Mouse (Mus musculus) liver, embryonic 13.5 days (tissue): Measurements from ENCODE around the gene Dmgdh. TPM values are rescaled to one million over a fixed set of nuclear protein-coding genes. Genes with fewer than 3 reads are reported as not detected.

ENCODE experiments used
- ATAC-seq: fragments of 200-750 bp; cut with Nextera tagmentation; 2 replicates; pipeline ENCODE4 v1.8.0; 2017; ENCODE audit warnings: low read depth, mild to moderate bottlenecking, moderate number of reproducible peaks, moderate library complexity
- DNase-seq: peaks from one replicate; pipeline ENCODE4 v3.0.0; 2022
- H3K27ac ChIP-seq: fragments of 300-500 bp; sonication (generic); 2 replicates; pipeline ENCODE4 v1.5.1; 2015; ENCODE audit warnings: moderate library complexity, mild to moderate bottlenecking, inconsistent platforms
- H3K27me3 ChIP-seq: fragments of 300-500 bp; sonication (generic); 2 replicates; pipeline ENCODE4 v1.6.1; 2015; ENCODE audit warnings: mild to moderate bottlenecking, inconsistent platforms
- H3K36me3 ChIP-seq: fragments of 300-500 bp; sonication (generic); 2 replicates; pipeline ENCODE4 v1.6.1; 2015; ENCODE audit warnings: mild to moderate bottlenecking, inconsistent platforms
- H3K4me1 ChIP-seq: fragments of 300-500 bp; sonication (generic); replicated peaks from 2 replicates; pipeline ENCODE4 v1.6.1; 2015; ENCODE audit warnings: inconsistent platforms
- H3K4me2 ChIP-seq: fragments of 300-500 bp; sonication (generic); 2 replicates; pipeline ENCODE4 v1.6.1; 2015; ENCODE audit warnings: inconsistent platforms, mild to moderate bottlenecking, moderate library complexity
- H3K4me3 ChIP-seq: fragments of 300-500 bp; sonication (generic); replicated peaks from 2 replicates; pipeline ENCODE4 v1.5.1; 2015; ENCODE audit warnings: mild to moderate bottlenecking, inconsistent platforms
- H3K9ac ChIP-seq: fragments of 300-500 bp; sonication (generic); 2 replicates; pipeline ENCODE4 v1.6.1; 2015; ENCODE audit warnings: mild to moderate bottlenecking, inconsistent platforms
- H3K9me3 ChIP-seq: fragments of 300-500 bp; sonication (generic); replicated peaks from 2 replicates; pipeline ENCODE4 v1.6.1; 2016; ENCODE audit warnings: inconsistent platforms
- whole genome bisulfite sequencing: fragments of 180-500 bp; shearing (Covaris S2); methylation state at CpG from one replicate; pipeline ENCODE4 v1.1.7; 2015; ENCODE audit not compliant: insufficient replicate concordance; 5-methylcytosine and 5-hydroxymethylcytosine counted together
- polyA plus RNA-seq: library from polyadenylated mRNA; unstranded; fragments of >200 nt; fragmentation: Nextera tagmentation; extraction: Ambion mirVana; gene quantifications from 2 replicates; pipeline ENCODE4 v1.2.1, GENCODE M21; 2015

Gene Dmgdh
- polyA plus RNA-seq, 1 experiment from 2014 or later: 10.1 TPM

DNA sequence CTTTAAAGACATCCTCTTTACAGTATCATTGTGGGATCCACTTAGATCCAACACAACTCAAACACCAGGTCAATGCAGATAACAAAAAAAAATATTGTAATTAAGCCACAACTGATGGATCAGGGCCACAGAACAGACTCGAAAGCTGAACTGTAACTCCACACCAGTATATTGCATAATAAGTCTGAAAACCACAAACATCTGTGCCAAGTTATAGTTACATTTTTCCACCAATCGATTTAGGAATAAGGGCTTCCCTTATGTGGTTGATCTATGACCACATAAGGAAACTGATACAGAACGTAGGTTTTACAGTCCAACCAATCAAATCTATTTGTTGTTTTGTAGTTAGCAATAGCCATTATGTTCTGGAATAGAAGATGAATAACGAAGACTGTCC lies 80.9 kb downstream of the Dmgdh start:
- Histone ChIP-seq H3K9ac (no peak overlapping the region), H3K4me1 (0 out of 2 replicates have a peak, but pooled peaks cover 4% of the 10 kb centered on the region), H3K4me2 (no peak overlapping the region), H3K27ac (no peak overlapping the region), H3K27me3 (no peaks in the 10 kb centered on the region), H3K9me3 (no peaks in the 10 kb centered on the region), H3K4me3 (no peak overlapping the region), H3K36me3 (no peaks in the 10 kb centered on the region)
- no peak for ATAC-seq
- no peak for DNase-seq
- 37% methylated on average over 4 of the region's 4 CpGs for WGBS

DNA sequence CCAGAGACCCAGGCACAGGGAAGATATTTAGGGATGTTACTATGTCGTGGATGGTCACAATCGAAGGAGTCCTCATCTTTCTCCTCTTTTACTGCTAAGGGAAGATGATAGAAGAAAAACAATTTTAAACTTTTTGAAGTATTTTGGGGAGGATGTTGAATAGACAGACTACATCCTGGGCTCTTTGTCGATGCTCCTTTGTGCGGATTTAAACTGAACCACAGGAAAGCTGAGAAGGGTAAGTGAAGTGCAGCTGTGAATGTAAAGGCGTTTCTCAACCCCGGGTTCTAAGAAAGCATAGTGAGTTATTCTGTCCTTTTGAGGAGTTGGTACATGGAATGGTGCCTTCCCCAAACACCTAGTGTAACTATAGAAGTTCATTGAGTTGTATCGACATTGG lies 82.4 kb downstream of the Dmgdh start:
- no peaks in the 10 kb centered on the region for H3K27me3 ChIP-seq
- no peaks in the 10 kb centered on the region for H3K36me3 ChIP-seq
- no peak overlapping the region for H3K4me3 ChIP-seq
- no peaks in the 10 kb centered on the region for H3K9me3 ChIP-seq
- DNase-seq: no peak
- no peak for ATAC-seq
- no peak overlapping the region for H3K27ac ChIP-seq
- no peak overlapping the region for H3K4me2 ChIP-seq
- no peak overlapping the region for H3K9ac ChIP-seq
- 75% methylated on average over 7 of the region's 7 CpGs for WGBS
- 0 out of 2 replicates have a peak, but pooled peaks cover 4% of the 10 kb centered on the region for H3K4me1 ChIP-seq

DNA sequence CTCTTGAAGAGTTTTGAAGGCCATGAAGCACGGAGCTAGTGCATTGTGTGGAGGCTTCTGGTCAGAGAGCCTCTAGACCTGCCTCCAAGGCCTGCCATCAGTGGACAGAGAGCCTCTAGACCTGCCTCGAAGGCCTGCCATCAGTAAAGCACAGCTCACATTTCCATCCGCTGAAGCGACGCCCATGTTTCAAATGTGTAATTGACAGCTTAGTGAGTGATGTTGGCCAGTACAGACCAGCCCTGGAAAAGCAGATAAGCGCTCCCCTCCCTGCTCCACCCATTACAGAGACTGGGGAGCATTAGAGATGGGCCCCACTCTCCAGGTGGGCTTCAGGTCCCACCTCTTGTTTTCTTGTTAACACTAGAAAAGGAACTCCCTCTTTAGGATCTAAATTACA lies 83.3 kb downstream of the Dmgdh start:
- H3K9ac ChIP-seq: no peak overlapping the region
- H3K27ac ChIP-seq: no peak overlapping the region
- DNase-seq (no peak), ATAC-seq (no peak)
- no peaks in the 10 kb centered on the region for H3K9me3 ChIP-seq
- no peaks in the 10 kb centered on the region for H3K36me3 ChIP-seq
- H3K4me1 ChIP-seq: 0 out of 2 replicates have a peak, but pooled peaks cover 4% of the 10 kb centered on the region
- 62% methylated on average over 6 of the region's 6 CpGs for WGBS
- no peak overlapping the region for H3K4me3 ChIP-seq
- H3K27me3 ChIP-seq: no peaks in the 10 kb centered on the region
- H3K4me2 ChIP-seq: no peak overlapping the region

DNA sequence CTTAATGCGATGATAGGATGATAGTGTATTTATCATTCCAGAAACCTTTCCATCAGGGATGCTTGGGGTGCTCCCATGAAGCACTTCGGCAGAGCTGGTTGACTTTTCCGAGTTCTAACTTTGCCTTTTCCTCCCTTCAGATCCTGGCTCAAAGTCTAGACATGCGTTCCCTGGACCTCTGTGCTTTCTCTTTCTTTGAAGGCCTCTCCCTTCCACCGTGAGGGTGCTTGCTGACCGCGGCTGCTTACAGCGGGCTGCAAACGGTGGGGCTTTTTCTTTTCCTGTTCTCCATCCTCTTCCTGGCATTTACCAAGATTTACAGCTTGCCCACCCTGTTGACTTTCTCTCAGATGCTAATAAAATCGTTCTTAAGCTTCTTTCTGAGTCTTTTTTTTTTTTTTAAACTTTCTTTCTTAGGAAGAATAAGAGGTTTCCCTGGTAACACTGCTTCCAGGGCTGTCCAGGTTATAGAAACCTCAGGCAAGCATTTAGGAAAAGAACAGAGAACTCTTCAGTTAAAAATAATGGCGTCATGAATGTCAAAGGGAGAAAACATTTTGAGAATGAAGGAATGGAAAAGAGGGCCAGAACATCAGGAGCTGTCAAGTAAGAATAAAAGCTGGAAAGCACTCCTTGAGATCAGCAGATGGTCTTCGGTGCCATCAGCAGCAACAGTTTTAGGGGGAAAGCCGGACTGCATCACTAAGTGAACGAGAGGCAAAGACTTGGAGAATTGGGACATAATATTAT lies 84.1 kb downstream of the Dmgdh start:
- ATAC-seq (no peak), DNase-seq (no peak)
- H3K27me3 ChIP-seq: no peaks in the 10 kb centered on the region
- no peak overlapping the region for H3K4me3 ChIP-seq
- H3K4me1 ChIP-seq: 0 out of 2 replicates have a peak, but pooled peaks cover 4% of the 10 kb centered on the region
- no peaks in the 10 kb centered on the region for H3K9me3 ChIP-seq
- whole genome bisulfite sequencing: 54% methylated on average over 14 of the region's 14 CpGs
- no peaks in the 10 kb centered on the region for H3K36me3 ChIP-seq
- no peak overlapping the region for H3K27ac ChIP-seq
- no peak overlapping the region for H3K9ac ChIP-seq
- H3K4me2 ChIP-seq: no peak overlapping the region

DNA sequence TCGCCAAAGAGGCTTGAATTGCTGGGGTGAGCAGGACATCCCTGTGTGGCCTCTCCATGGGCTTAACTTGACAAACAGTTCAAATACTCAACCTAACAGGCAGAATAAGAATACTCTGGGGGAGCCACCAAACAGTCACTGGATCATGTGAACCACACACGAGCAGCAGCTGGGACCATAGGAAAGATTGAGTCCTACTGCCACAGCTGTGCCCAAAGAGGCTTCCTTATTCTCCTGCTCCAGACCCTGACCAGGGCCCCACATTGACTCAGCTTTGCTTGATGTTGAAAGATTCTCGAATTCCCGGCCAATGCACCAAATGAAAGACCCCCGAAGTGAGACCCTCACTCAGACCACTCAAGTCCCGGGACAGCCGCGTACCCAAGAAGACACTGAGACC lies 87.6 kb downstream of the Dmgdh start:
- Histone ChIP-seq H3K27me3 (no peaks in the 10 kb centered on the region), H3K36me3 (no peaks in the 10 kb centered on the region), H3K4me1 (0 out of 2 replicates have a peak, but pooled peaks cover 4% of the 10 kb centered on the region), H3K9ac (no peak overlapping the region), H3K4me3 (no peak overlapping the region), H3K27ac (no peak overlapping the region), H3K4me2 (no peak overlapping the region), H3K9me3 (no peaks in the 10 kb centered on the region)
- no peak for DNase-seq
- no peak for ATAC-seq
- 76% methylated on average over 8 of the region's 8 CpGs for WGBS

DNA sequence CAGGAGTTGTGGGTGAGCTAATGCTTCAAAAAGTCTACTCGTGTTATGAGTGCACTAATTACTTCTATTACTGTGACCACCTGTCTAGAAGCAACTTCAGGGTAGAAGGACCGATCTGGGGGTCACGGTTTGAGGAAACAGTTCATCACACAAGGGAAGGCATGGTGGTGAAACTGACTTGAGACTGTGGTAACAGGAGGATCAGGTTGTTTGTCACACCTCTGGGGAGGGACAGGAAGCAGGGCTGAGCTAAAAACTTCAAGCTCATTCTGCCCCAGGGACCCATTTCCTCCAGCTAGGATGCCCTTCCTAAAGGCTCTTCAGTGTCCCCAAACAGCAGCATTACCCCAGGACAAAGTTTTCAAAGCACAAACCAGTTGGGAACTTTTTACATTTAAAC lies 88.6 kb downstream of the Dmgdh start:
- Histone ChIP-seq H3K4me3 (no peak overlapping the region), H3K27me3 (no peaks in the 10 kb centered on the region), H3K27ac (no peak overlapping the region), H3K36me3 (no peaks in the 10 kb centered on the region), H3K9me3 (no peaks in the 10 kb centered on the region), H3K4me2 (no peak overlapping the region), H3K9ac (no peak overlapping the region), H3K4me1 (no peaks in the 10 kb centered on the region)
- 41% methylated on average over 3 of the region's 3 CpGs for WGBS
- no peak for ATAC-seq
- DNase-seq: no peak

DNA sequence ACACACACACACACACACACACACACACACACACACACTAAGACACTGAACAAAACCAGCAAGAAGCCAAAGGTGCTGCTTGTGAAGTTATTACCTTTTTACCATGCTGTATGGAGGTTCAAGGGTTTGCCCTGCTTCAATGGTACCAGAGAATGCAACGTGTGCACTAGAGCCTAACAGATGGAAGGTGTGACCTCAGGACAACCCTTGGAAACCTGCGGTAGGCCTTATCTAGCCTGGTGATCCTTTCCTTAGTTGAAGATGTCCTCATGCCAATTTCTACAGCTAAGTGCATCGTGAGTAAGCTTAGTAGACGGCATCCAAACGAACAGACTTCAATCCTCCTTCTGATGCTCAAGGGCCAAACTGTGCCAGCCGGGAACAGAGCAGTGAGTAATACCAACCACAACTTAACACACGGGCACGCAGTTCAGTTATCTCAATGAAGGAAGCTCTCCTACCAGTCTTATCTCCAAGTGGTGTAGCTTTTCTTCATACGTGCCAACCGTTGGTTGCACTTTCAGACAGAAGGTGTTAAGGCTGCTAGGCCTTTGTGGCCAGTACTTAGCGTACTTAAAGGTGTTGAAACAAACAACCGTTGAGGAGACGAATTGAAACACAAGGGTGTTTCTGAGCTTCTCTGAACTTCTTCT lies 90.2 kb downstream of the Dmgdh start:
- Histone ChIP-seq H3K36me3 (no peaks in the 10 kb centered on the region), H3K9me3 (no peaks in the 10 kb centered on the region), H3K4me1 (no peaks in the 10 kb centered on the region), H3K9ac (no peak overlapping the region), H3K4me3 (no peak overlapping the region), H3K4me2 (no peak overlapping the region), H3K27me3 (no peaks in the 10 kb centered on the region), H3K27ac (no peak overlapping the region)
- no peak for ATAC-seq
- 62% methylated on average over 13 of the region's 13 CpGs for WGBS
- no peak for DNase-seq

DNA sequence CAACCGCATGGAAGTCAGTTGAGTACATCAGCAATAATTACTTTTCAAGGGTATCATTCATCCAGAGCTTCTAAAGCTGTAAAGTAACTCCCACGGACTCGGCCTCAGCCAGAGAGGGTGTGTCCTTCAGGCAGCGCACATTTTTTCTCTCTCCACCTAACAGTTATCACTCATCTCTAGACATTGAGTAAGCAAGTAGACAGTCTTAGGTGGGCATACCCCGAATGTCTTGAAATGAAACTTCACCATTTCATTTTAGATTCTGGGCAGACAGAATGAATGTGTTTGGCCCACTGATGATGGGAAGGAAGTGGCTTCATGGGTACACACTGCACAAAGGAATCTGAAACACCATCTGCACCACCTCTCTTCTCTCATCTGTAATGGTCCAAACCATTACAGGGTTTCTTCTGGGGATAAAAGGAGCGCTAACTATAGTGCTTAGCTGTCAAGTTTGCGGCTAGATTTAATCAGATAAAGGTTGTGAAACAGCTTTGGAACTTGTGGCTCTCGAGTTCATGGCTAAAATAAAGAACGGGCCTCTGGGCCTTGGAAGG lies 96.9 kb downstream of the Dmgdh start:
- 0 out of 2 replicates have a peak, but pooled peaks have one; percentile 9 for ATAC-seq
- WGBS: 21% methylated on average over 9 of the region's 9 CpGs

DNA sequence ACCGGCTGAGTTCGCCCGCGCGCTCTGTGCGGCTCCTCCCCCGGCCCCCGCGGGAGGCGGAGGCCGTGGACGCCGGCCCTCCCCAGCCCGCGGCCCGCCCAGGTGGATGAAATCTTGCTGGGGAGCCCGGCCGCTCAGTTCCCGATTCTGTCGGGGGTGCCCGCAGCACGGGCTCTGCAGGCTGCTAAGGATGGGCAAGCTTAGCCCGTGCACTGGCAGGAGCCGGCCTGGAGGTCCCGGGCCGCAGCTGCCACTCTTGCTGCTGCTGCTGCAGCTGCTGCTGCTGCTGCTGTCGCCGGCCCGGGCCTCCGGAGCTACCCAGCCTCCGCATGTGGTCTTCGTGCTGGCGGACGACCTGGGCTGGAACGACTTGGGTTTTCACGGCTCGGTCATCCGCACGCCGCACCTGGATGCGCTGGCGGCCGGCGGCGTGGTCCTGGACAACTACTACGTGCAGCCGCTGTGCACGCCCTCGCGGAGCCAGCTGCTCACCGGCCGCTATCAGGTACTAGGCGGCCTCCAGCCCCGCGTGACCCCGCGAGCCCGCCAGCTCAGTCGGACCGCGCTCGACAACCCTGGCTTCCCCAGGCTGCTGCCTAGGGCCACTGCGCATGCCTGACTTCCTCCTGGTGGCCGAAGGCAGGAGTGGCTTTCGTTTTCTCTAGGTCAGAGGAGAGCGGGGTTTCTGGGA lies 97.5 kb downstream of the Dmgdh start, which contains the start of gene Arsb:
Gene Arsb (plus strand): TSS at position 43 of the 691 bp plus-strand sequence.
- H3K9ac ChIP-seq: peak within 1 kb of the TSS; percentile 70
- peak; percentile 50 for DNase-seq
- ATAC-seq: peak; percentile 91
- no peaks in the 10 kb centered on the region for H3K9me3 ChIP-seq
- peak within 1 kb of the TSS; percentile 58 for H3K27ac ChIP-seq
- peaks cover 17% of the 10 kb centered on the region for H3K4me1 ChIP-seq
- H3K4me3 ChIP-seq: peak within 1 kb of the TSS; percentile 68
- no peaks in the 10 kb centered on the region for H3K36me3 ChIP-seq
- peak within 1 kb of the TSS; percentile 96 for H3K4me2 ChIP-seq
- under 1% methylated on average over 66 of the region's 66 CpGs for WGBS
- peaks cover 16% of the 10 kb centered on the region for H3K27me3 ChIP-seq

More for the DNA sequence above, 96.9 kb downstream of the Dmgdh start:
- H3K36me3 ChIP-seq: no peaks in the 10 kb centered on the region
- H3K27me3 ChIP-seq: peaks cover 16% of the 10 kb centered on the region
- H3K9ac ChIP-seq: peak overlapping the region; percentile 70
- H3K27ac ChIP-seq: no peak overlapping the region
- peak overlapping the region; percentile 96 for H3K4me2 ChIP-seq
- H3K4me3 ChIP-seq: peak overlapping the region; percentile 68
- no peaks in the 10 kb centered on the region for H3K9me3 ChIP-seq
- no peak for DNase-seq
- H3K4me1 ChIP-seq: peaks cover 17% of the 10 kb centered on the region

DNA sequence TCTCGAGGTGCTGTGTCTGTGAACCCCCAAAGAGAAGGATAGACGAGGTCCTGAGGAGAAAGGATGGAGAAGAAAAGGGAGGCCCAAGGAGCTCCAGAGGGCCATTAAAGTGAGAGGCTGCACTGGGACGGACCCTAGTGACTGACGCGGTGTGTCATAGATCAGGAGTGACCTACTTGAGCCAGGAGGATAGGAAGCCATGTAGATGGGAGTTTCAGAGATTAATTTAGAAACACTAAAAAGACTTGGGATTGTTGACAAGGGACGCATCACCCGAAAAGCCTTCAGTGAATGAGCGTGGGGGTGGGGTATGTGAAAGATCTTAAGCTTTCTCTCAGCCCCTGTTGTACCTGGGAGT lies 98.0 kb downstream of the Dmgdh start:
- peaks cover 16% of the 10 kb centered on the region for H3K27me3 ChIP-seq
- peak overlapping the region; percentile 70 for H3K9ac ChIP-seq
- H3K36me3 ChIP-seq: no peaks in the 10 kb centered on the region
- ATAC-seq: peak; percentile 40
- DNase-seq: no peak
- peaks cover 17% of the 10 kb centered on the region for H3K4me1 ChIP-seq
- no peak overlapping the region for H3K27ac ChIP-seq
- H3K4me2 ChIP-seq: peak overlapping the region; percentile 96
- no peaks in the 10 kb centered on the region for H3K9me3 ChIP-seq
- peak overlapping the region; percentile 68 for H3K4me3 ChIP-seq
- WGBS: 20% methylated on average over 8 of the region's 8 CpGs

DNA sequence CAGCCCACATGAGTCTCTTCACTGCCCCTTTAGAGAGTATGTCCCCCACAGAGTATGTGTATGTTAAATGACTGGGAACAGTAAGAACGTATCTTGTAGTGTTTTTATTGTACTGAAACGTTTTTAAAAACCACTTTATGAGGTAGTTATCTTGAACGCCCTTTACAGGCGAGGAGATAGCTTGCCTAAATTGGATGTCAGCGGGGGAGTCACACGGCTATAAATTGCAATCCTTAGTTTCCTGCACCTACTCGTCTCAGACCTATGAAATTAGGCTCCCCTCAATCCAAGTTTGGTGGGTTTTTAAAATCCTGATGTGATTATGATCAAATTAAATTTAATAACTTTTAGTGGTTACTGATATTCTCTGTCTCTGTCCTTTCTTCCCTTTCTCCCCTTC lies 98.6 kb downstream of the Dmgdh start:
- H3K9ac ChIP-seq: no peak overlapping the region

More for the DNA sequence above, 98.6 kb downstream of the Dmgdh start:
- Histone ChIP-seq H3K4me2 (peak overlapping the region; percentile 96), H3K27me3 (peaks cover 16% of the 10 kb centered on the region), H3K27ac (no peak overlapping the region), H3K4me3 (peak overlapping the region; percentile 68), H3K9me3 (no peaks in the 10 kb centered on the region), H3K4me1 (peaks cover 17% of the 10 kb centered on the region), H3K36me3 (no peaks in the 10 kb centered on the region)
- no peak for DNase-seq
- whole genome bisulfite sequencing: 51% methylated on average over 7 of the region's 7 CpGs
- no peak for ATAC-seq
